Mouse (Mus musculus) MEL (cell line): ENCODE results near the gene Pla2g2c. TPM values are rescaled to one million over a fixed set of nuclear protein-coding genes. Genes with fewer than 3 reads are reported as not detected.

Experiments
- DNase-seq: peaks from one replicate; pipeline ENCODE4 v3.0.0; 2011; ENCODE audit warnings: low read depth, low spot score
- H3K27ac ChIP-seq: 2 replicates; pipeline ENCODE4 v1.5.1; 2012; ENCODE audit warnings: low read depth, mild to moderate bottlenecking, control low read depth, low read length, moderate library complexity; ENCODE audit not compliant: control insufficient read depth
- H3K27me3 ChIP-seq, 2 experiments: fragments of 150-350 bp in 1 of 2; sonication (generic) in 1 of 2; 2 replicates each; pipeline ENCODE4 v1.6.1; 2012; ENCODE audit warnings: low read length in 2 of 2, mild to moderate bottlenecking in 2 of 2, improper control_type of control experiment in 1 of 2, moderate library complexity in 1 of 2; ENCODE audit not compliant: insufficient read depth in 2 of 2, control insufficient read depth in 1 of 2
- H3K36me3 ChIP-seq, 2 experiments: 2 replicates each; pipeline ENCODE4 v1.6.1; 2012 to 2014; ENCODE audit warnings: low read length in 2 of 2, improper control_type of control experiment in 1 of 2, inconsistent platforms in 1 of 2, mild to moderate bottlenecking in 1 of 2; ENCODE audit not compliant: insufficient read depth in 2 of 2, control insufficient read depth in 1 of 2
- H3K4me1 ChIP-seq, 2 experiments: fragments of 150-350 bp in 1 of 2; sonication (generic) in 1 of 2; 2 replicates each; pipeline ENCODE4 v1.6.1; 2012; ENCODE audit warnings: low read length in 2 of 2, improper control_type of control experiment in 1 of 2, mild to moderate bottlenecking in 1 of 2; ENCODE audit not compliant: insufficient read depth in 2 of 2, control insufficient read depth in 1 of 2
- H3K4me3 ChIP-seq, 2 experiments: fragments of 150-350 bp in 1 of 2; sonication (generic) in 1 of 2; 2 replicates each; pipeline ENCODE4 v1.5.1; 2012; ENCODE audit warnings: low read depth in 2 of 2, low read length in 2 of 2, mild to moderate bottlenecking in 2 of 2, moderate library complexity in 2 of 2, control low read depth in 1 of 2, improper control_type of control experiment in 1 of 2; ENCODE audit not compliant: control insufficient read depth in 1 of 2, insufficient read depth in 1 of 2
- H3K79me2 ChIP-seq: 2 replicates; pipeline ENCODE4 v1.6.1; 2012; ENCODE audit warnings: mild to moderate bottlenecking, low read length, moderate library complexity; ENCODE audit not compliant: control insufficient read depth, poor library complexity, insufficient read depth
- H3K9ac ChIP-seq: 2 replicates; pipeline ENCODE4 v1.6.1; 2012; ENCODE audit warnings: low read depth, mild to moderate bottlenecking, control low read depth, low read length, moderate library complexity; ENCODE audit not compliant: control insufficient read depth, poor library complexity, severe bottlenecking
- H3K9me3 ChIP-seq: fragments of 150-350 bp; sonication (generic); replicated peaks from 2 replicates; pipeline ENCODE4 v1.6.1; 2012; ENCODE audit warnings: mild to moderate bottlenecking, low read length, improper control_type of control experiment, moderate library complexity; ENCODE audit not compliant: insufficient read depth
- CHD2 ChIP-seq: IDR thresholded peaks from 2 replicates; pipeline ENCODE4 v1.6.1; 2011; ENCODE audit warnings: low read length, improper control_type of control experiment
- E2F4 ChIP-seq: IDR thresholded peaks from 2 replicates; pipeline ENCODE4 v1.6.1; 2011; ENCODE audit warnings: low read depth, low read length, improper control_type of control experiment, borderline replicate concordance
- GABPA ChIP-seq: IDR thresholded peaks from 2 replicates; pipeline ENCODE4 v1.6.1; 2012; ENCODE audit warnings: low read depth, mild to moderate bottlenecking, inconsistent platforms, low read length, improper control_type of control experiment, moderate library complexity
- JUND ChIP-seq: IDR thresholded peaks from 2 replicates; pipeline ENCODE4 v1.6.1; 2011; ENCODE audit warnings: low read depth, mild to moderate bottlenecking, improper control_type of control experiment, low read length
- MAFK ChIP-seq: IDR thresholded peaks from 2 replicates; pipeline ENCODE4 v1.6.1; 2011; ENCODE audit warnings: low read depth, mild to moderate bottlenecking, low read length, improper control_type of control experiment, borderline replicate concordance
- MAX ChIP-seq: IDR thresholded peaks from 2 replicates; pipeline ENCODE4 v1.6.1; 2011; ENCODE audit warnings: low read length, improper control_type of control experiment
- MAZ ChIP-seq: IDR thresholded peaks from 2 replicates; pipeline ENCODE4 v1.6.1; 2012; ENCODE audit warnings: low read depth, mild to moderate bottlenecking, inconsistent platforms, low read length, improper control_type of control experiment
- POLR2AphosphoS2 ChIP-seq: IDR thresholded peaks from 2 replicates; pipeline ENCODE4 v1.6.1; 2011; ENCODE audit warnings: low read length, improper control_type of control experiment
- RCOR1 ChIP-seq: IDR thresholded peaks from 2 replicates; pipeline ENCODE4 v1.6.1; 2012; ENCODE audit warnings: low read depth, mild to moderate bottlenecking, inconsistent platforms, low read length, improper control_type of control experiment
- SIN3A ChIP-seq: IDR thresholded peaks from 2 replicates; pipeline ENCODE4 v1.6.1; 2012; ENCODE audit warnings: low read length, improper control_type of control experiment, inconsistent platforms
- TAL1 ChIP-seq: IDR thresholded peaks from 2 replicates; pipeline ENCODE4 v1.6.1; 2012; ENCODE audit warnings: mild to moderate bottlenecking, inconsistent platforms, low read length, moderate library complexity, mixed read lengths
- TBP ChIP-seq: IDR thresholded peaks from 2 replicates; pipeline ENCODE4 v1.8.0; 2011; ENCODE audit warnings: low read depth, low read length, improper control_type of control experiment
- TCF12 ChIP-seq: IDR thresholded peaks from 2 replicates; pipeline ENCODE4 v1.6.1; 2014; ENCODE audit warnings: low read depth, mild to moderate bottlenecking, inconsistent platforms, low read length, improper control_type of control experiment, moderate library complexity
- UBTF ChIP-seq: IDR thresholded peaks from 2 replicates; pipeline ENCODE4 v1.6.1; 2012; ENCODE audit warnings: low read depth, mild to moderate bottlenecking, inconsistent platforms, low read length, improper control_type of control experiment, moderate library complexity, borderline replicate concordance; ENCODE audit not compliant: insufficient read depth
- USF1 ChIP-seq: IDR thresholded peaks from 2 replicates; pipeline ENCODE4 v1.6.1; 2014; ENCODE audit warnings: low read depth, mild to moderate bottlenecking, inconsistent platforms, low read length, improper control_type of control experiment, moderate library complexity
- USF2 ChIP-seq, 2 experiments: IDR thresholded peaks; 2 replicates each; pipeline ENCODE4 v1.6.1; 2011 to 2012; ENCODE audit warnings: improper control_type of control experiment in 2 of 2, low read length in 2 of 2, borderline replicate concordance in 1 of 2, inconsistent platforms in 1 of 2, low read depth in 1 of 2, mild to moderate bottlenecking in 1 of 2; ENCODE audit not compliant: insufficient read depth in 1 of 2
- ZNF384 ChIP-seq: IDR thresholded peaks from 2 replicates; pipeline ENCODE4 v1.6.1; 2012; ENCODE audit warnings: low read depth, mild to moderate bottlenecking, inconsistent platforms, low read length, improper control_type of control experiment
- polyA plus RNA-seq, 2 experiments: library from polyadenylated mRNA; stranded (reverse) in 1 of 2; unstranded in 1 of 2; fragments of >175 nt in 1 of 2; fragments of >200 nt in 1 of 2; gene quantifications; 2 replicates each; pipeline versions ENCODE4 v1.2.1 to v1.2.4; 2012; ENCODE audit warnings: low replicate concordance in 2 of 2, low read depth in 1 of 2; ENCODE audit not compliant: insufficient read length in 2 of 2, insufficient read depth in 1 of 2, missing spikeins in 1 of 2
- total RNA-seq: library from RNA; depleted of rRNA; stranded (reverse); fragments of 300-350 nt; gene quantifications from 2 replicates; pipeline ENCODE4 v1.2.3, GENCODE M21; 2012

Gene Pla2g2c
- total and polyA plus RNA-seq, 3 experiments: not detected

DNA sequence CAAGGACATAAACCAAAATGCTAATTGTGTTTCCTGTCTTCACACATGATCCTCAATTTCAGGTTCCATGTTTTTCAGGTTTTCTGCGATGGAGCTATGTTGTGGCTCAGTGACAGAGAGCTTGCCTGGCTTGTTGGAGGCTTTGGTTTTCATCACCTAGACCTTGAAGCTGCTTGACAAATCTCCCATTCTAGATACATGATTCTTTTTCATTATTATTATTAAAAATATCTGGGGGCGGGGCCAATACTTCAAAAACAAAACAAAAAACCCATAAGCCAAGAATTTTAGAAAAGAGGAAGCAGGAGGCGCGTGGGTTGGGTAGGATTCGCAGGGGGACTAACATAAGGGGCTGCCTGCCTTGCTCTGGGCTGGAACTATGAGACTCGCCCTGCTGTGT lies 50.8 kb downstream of the Pla2g2c start, which contains the start of gene Pla2g2d:
TSS of gene Pla2g2d (plus strand) at position 301 of the 400 bp plus-strand sequence.
- H3K9ac ChIP-seq: no peak within 1 kb of the TSS
- H3K36me3 ChIP-seq: no peaks in the 10 kb centered on the region
- no peak for DNase-seq
- H3K4me3 ChIP-seq: no peak within 1 kb of the TSS
- no peak within 1 kb of the TSS for H3K27ac ChIP-seq
- no peaks in the 10 kb centered on the region for H3K79me2 ChIP-seq
- TF ChIP-seq USF1 (no peak), ZNF384 (no peak), GABPA (no peak), RCOR1 (no peak), MAZ (no peak), TBP (no peak), E2F4 (no peak), JUND (no peak)
- TF ChIP-seq, all 39 proteins: peak for 0
- H3K27me3 ChIP-seq: no peaks in the 10 kb centered on the region
- H3K9me3 ChIP-seq: no peaks in the 10 kb centered on the region
- H3K4me1 ChIP-seq: no peaks in the 10 kb centered on the region

DNA sequence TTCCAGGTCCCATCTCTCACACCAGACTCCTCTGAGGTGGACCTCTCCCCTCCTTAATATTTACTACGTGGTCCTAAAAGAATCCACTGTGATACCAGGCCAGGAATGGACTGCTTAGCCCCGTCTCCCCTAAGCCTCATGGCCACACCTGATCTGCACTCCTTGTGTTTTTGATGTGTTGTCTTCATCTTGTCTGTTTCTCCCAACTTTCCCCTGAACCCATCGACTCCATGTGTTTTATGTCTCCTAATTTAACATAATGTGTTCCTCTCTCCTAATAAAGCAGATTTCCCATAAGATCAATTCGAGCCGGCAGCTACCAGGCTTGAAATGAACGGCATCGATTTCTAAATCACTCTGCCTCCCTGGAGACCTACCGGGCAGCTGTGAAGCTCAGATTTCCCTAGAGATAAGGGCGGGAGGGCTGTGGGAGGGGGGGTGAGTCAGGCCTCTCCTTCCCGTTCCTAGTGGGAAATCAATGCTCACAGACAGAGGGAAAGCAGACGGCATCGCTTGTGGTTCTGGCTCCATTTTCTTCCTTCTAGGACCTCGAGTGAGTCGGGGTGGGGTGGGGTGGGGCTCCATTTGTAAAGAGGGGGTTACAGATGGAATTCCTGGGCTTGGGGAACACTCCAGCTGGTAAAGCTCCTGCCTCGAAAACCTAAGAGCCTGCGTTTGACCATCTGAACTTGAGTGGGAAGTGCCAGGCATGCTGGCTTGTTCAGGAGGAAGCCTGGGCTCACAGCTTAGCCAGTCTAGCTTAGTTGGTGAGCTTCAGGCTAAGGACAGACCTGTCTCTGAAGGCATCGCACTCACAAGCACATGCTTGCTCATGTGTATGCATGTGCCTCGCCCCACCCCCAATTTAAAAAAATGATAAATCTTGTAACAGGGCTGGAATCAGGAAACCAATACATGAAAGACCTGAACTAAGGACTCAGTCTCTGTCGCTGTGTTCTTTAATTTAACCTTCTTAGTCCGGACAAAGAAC lies 53.1 kb downstream of the Pla2g2c start:
- no peaks in the 10 kb centered on the region for H3K79me2 ChIP-seq
- no peaks in the 10 kb centered on the region for H3K4me1 ChIP-seq
- no peaks in the 10 kb centered on the region for H3K36me3 ChIP-seq
- no peaks in the 10 kb centered on the region for H3K9me3 ChIP-seq
- H3K27me3 ChIP-seq: no peaks in the 10 kb centered on the region
- no peak overlapping the region for H3K9ac ChIP-seq
- no peak for DNase-seq
- no peak overlapping the region for H3K4me3 ChIP-seq
- no peak overlapping the region for H3K27ac ChIP-seq
- TF ChIP-seq USF2 (IDR thresholded peaks at IDR 0.05; ENCODE audit: borderline replicate concordance in 1 of 2, insufficient read depth in 1 of 2, low read depth in 1 of 2, low read length in 2 of 2) (no peak), MAFK (no peak), MAX (no peak)

- DNase-seq: no peak
- H3K36me3 ChIP-seq: no peaks in the 10 kb centered on the region
- no peaks in the 10 kb centered on the region for H3K79me2 ChIP-seq
- no peak for TF ChIP-seq SIN3A
- no peak for TF ChIP-seq TCF12
- TF ChIP-seq CHD2: no peak
- no peak for TF ChIP-seq MAZ
- TF ChIP-seq POLR2AphosphoS2: no peak
- TF ChIP-seq RCOR1: no peak
- no peak for TF ChIP-seq USF2 (IDR thresholded peaks at IDR 0.05; ENCODE audit: borderline replicate concordance in 1 of 2, insufficient read depth in 1 of 2, low read depth in 1 of 2, low read length in 2 of 2)
- TF ChIP-seq UBTF: no peak
- TF ChIP-seq TAL1: no peak
- H3K9me3 ChIP-seq: no peaks in the 10 kb centered on the region
- H3K27me3 ChIP-seq: no peaks in the 10 kb centered on the region
- no peak overlapping the region for H3K9ac ChIP-seq
- no peaks in the 10 kb centered on the region for H3K4me1 ChIP-seq
- no peak overlapping the region for H3K27ac ChIP-seq
- H3K4me3 ChIP-seq: no peak overlapping the region
Measured at GRCm38 (mm10) chr4:138780300-138780699, 55.7 kb downstream of the Pla2g2c start.
